Mouse (Mus musculus) cerebellum, adult 9-11 months (tissue): Measurements from ENCODE around the gene St6galnac6.
A peak's percentile ranks its signal among the peaks of the same experiment; 100 is the strongest.

ENCODE experiments used
- DNase-seq: peaks from one replicate; pipeline ENCODE4 v3.0.0; 2022

St6galnac6 gene

DNA sequence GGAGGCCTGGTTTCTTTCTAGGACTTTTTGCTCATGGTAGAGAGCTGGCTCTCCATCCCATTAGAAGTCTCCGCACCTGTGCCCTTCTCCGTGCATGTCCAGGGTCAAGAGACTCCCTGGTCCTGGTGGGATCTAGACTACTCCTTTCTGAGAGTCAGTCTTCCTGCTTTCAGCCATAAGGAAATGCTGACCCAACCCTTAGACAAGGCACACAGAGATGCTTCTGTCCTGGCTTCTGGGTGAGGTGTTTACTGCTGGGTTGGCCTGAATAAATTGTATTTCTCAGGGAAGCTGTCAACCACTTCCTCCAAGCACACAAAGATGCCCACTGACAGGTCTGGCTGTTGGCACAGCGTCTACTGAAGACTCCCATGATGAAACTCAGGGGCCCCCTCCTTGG lies at the start of gene St6galnac6:
Gene St6galnac6, plus strand, starts transcription at position 301 of the 400 bp plus-strand sequence.
- no peak for DNase-seq

DNA sequence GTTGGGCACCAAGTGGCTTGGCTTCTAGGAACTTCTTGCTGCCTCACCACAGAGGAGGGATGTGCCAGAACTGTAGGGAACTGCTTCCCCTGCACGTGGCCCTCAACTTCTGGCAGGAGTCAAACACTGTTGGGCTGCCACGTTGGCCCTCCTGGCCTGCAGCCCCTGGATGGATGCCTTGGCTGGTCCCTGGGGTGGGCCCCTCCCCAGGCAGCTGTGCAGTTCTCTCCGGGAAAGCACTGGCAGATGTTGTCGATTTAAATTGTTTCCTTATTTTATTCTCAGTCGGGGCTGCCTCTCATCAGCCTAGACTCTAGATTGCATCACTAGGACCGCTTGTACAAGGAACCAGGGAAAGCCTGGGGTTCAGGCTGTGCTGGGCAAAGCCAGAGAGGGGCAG lies 49.7 kb upstream of the St6galnac6 start:
- peak; percentile 37 for DNase-seq

DNA sequence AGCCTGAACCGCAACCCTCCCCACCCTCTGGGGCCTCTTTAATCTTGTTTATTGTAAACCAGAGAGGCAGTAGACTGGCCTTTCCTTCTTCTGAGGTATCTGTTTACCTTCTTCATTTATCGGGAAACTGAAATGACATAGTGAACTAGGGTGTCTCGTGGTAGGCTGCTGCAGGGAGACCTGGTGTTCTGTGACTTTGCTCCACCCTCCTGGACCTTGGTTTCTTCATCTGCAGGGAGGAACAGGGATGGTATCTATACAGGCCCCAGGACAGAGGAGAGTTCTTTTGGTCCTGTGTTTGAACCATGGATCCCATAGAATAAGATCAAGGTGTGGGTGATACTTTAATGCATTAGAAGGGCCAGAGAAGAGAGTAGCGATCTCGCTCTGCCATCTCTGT lies 48.3 kb upstream of the St6galnac6 start:
- DNase-seq = no peak

DNA sequence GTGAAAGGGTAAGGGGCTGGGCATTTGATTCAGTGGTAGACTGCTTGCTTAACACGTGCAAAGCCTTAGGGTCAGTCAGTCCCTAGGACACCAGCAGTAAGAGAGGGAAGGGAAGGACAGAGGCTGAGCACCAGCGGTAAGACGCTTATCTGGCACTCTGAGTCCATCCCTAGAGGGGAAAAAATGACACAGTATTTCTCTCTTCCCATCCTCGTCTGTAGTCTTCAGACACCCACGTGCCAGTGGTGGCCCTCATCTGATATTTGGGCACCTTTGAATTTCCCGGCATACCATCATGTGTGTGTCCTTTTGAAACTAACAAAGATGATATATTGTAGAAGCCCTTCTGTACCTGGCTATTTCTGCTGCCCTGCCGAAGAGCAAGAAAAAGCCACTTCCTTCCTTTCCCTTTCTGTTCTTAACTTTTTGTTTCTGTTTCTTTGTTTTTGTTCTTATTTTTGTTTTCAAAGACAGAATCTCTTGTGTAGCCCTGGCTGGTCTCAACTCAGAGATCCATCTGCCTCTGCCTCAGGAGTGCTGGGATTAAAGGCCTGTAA lies 45.8 kb upstream of the St6galnac6 start:
- DNase-seq = no peak

DNA sequence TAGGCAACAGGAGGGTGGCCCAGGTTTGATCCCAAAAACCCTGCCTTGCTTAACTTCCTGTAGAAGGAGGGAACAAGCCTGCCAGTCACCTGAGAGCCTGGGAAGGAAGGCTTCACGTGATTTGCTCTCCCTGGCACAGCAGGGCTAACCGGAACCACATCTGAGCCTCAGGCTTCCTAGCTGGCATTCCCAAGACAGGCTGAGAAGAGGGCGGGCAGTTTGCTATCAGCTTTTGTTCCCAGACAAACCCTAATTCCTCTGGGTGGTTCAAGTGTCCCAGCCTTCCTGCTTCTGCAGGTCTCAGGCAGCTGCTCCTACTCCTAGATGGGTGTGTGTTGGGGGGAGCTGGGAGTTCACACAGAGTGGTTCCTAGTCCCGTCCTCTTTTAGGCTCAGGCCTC lies 44.0 kb upstream of the St6galnac6 start:
- DNase-seq = no peak

DNA sequence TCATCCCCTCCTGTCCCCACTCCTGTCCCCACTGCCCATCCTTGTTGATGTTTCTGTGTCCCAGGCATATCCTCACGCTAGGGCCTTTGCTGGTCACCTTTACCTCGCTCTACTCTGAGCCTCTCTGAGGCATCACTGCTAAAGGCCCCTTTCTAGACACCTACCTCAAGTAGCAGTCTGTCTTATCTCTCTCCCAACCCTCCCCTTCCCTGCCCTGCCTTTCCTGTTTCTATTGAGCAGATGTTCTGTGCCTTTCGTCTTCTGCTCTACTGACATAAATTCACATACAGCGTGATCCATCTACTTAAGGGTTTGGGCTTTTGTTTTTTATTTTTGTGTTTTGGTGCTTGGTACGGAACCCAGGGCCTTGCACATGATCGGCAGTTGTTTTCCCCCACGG lies 43.5 kb upstream of the St6galnac6 start:
- no peak for DNase-seq

DNA sequence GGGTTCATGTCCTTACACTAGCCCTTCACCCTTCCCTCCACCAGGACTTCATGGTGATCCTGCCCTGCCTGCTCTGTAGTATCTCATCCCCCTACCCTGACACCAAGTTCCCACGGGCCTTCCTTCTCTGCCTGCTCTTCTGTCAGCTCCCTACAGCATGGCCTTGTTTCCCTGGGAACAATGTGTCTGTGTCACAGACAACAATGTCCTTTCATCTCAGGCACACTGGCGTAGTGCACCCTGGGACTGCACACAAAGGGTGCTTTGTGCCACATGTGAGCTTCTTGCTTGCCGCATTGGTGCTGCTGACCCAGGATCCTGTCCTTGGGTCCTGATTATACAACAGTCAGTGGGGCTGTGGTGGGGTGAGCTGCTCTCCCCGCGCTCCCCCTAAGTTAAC lies 39.9 kb upstream of the St6galnac6 start:
- DNase-seq = peak; percentile 50

DNA sequence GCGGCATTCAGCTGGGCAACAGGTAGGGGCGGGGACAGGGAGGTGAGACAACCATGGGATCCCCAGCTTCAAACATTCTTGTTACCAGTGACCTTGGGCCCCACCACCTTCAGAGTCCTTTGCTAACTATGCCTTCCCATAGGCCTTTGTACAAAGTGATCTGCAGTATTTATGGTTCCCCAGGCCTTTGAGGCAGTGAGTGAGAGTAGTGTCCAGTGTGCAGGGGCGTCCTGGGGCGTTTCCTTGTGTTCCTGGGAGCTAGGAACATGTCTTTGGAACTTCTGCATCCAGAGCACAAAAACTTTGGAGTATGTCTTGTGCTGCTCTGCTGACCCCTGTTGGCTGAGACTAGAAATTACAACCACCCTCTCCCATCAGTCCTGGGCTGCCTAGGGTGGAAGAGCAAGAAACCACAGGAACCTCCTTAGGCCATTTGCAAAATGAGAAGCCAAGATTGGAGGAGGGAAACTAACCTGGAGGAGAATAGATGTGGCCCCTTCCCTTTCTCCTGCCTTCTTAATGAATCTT lies 32.9 kb upstream of the St6galnac6 start:
- peak; percentile 74 for DNase-seq

DNA sequence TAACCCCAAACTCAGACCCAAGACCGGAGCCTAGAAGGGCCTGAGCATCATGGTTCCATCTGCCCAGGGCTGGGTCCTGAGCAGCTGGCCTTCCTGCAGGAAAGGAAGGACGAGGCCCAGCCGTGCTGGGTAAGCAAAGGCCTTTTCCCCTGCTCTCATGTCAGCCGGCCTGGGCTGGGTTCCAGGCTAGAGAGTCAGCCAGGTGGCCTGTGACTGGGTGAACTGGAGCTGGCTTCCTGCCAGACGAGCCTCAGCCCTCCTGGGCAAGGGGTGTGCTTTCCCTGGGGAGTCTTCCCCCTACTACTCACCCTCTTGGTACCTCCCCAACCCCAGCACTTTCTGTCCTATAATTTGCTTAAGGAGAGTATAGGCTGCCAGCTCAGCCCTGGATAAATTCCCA lies 31.4 kb upstream of the St6galnac6 start:
- DNase-seq = peak; percentile 72

DNA sequence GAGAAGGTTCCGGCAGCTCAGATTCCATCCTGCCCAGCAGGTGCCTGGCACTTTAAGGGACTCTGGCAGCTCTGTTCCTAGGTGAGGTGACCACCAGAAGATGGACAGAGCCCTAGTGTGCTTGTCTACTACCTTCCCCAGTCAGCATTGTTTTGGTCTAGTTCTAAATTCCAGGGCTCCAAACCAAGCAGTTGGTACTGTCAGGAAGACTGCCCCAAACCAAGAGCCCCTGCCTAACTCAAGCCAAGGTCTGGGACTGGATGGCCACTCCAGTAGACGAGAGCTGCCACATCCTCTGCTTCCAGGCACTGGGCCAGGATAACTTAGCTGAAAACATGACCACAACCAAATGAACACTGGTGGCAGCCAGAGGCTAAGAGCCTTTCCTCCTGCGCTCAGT lies 30.6 kb upstream of the St6galnac6 start:
- peak; percentile 58 for DNase-seq

DNA sequence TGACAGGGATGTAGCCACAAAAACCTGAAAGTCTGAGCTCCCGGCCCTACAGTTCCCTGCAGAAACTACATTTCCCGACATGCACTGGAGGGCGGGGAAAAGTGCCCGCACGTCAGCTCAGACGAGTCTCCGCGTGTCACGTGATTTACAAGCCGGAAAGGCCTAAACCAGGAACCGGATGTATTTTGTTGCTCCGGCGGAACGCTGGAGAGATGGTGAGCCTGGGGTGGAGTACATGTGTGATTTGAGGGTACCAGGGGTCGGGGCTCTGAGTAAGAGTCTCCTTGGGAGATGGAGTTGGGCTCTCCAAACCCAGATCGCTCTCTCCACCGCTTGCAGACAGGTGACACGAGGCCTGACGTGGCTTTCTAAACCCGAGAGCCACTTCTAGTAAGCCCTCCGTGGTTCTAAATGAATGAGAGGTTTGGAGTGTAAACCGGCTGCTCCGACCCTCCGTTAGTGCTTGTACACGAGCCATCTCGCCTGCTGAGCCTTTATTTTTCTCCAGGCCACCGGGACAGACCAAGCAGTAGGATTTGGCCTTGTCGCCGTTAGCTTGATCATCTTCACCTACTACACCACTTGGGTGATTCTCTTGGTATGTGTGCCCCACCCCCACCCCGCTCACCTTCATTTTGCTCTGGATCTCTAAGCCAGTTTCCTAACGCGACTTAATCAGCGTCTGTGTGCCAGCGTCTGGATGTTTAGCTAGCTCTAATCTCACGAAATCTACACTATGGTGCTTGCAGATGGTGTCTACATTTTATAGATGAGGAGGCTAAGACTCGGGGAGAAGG lies 28.6 kb upstream of the St6galnac6 start, which contains the start of gene Dpm2:
Gene Dpm2, plus strand, starts transcription at position 161 of the 797 bp plus-strand sequence.
- DNase-seq = peak; percentile 92

DNA sequence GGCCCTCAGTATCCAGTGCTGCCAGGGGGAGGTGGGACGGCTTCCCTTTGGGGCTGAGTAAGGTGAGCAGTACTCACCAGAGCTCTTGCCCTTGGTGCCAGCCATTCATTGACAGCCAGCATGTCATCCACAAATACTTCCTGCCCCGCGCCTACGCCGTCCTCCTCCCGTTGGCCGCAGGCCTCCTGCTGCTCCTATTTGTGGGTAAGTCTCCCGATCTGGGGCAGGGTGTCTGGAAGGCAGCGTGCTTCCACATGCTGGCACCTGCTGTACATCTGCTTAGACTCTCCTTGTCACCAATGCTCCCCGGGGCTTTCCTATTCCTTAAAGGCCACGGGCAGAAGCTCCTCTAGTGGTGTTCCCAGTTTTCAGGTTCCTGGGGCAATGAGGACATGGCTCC lies 27.3 kb upstream of the St6galnac6 start:
- DNase-seq = peak; percentile 57

DNA sequence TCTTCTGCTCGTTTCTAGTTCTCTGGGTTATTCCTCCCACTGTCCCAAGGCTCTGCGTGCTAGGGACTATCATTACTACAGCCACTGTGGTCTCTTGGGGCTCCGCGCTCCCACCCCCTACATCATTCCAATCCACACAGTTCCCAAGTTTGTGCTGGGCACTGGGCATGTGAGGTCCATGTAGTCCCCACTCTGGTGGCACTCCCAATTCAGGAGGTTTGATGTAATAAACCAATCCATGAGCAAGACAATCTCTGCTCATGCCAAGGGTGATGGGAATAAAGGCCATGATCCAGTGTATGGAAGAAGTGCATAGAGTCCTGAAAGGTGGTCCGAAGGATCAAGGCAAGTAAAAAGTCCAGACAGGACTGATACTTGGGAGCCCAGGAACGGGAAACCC lies 25.0 kb upstream of the St6galnac6 start, which contains the start of gene Pip5kl1:
Gene Pip5kl1, plus strand, starts transcription at position 301 of the 400 bp plus-strand sequence.
- DNase-seq = no peak

DNA sequence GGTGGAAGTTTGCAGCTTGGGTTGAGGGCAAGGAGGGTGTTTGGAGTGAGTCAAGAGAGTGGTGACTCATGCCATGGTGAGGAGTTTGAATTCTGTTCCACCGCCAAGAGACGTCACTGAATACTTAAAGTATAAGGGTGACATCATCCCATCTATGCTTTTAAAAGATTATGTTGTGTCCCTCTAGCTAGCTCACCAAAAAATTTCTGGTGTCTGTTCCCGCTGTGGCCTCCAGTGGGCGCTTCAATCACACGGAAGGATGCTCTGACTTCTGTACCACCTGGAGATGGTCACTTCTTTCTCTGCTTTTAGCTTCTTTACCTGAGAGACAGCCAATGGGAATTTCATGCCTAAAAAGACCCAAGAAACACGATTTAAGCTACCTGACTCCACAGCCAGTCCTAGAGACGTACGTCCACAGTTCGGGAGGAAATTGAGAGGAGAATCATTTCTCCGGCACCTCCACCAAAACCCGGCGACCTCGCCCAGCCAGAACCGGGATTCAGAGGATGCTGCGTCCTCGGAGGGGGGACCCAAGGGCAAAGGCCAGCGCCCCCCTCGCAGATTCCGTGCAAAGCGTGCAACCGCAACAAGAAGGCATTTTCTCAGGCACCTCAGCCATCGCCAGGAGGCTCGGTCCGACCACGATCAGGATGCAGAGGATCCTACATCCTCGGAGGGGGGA lies 24.5 kb upstream of the St6galnac6 start:
- DNase-seq = peak; percentile 80

DNA sequence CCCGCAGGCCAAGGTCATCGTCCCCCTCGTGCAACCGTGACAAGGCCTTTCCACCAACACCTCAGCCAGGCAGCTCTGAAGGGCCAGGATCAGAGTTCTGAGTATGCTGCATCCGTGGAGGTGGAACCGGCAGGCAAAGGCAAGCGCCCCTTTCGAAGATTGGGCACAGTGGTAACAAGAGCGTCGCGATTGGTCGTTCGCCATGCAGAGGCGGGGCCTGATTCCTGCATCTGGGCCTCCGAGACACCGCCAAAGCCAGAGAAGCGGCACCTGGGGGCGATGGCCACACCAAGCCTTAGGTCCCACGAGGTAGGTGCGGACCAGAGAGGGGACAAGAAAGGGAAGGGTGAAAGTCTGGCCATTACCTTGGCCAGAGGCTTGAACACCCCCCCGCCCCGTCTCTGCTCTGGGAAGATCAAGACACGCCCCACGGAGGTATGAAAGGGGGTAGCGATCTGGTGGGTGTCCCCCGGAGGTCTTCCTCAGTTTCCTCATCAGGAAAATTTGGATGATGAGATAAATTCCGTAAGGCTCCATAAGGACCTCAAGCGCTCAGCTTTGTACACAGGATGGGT lies 23.8 kb upstream of the St6galnac6 start, which contains the start of gene 9430097D07Rik:
Gene 9430097D07Rik, minus strand, starts transcription at position 99 of the 575 bp plus-strand sequence.
- DNase-seq = peak; percentile 84

DNA sequence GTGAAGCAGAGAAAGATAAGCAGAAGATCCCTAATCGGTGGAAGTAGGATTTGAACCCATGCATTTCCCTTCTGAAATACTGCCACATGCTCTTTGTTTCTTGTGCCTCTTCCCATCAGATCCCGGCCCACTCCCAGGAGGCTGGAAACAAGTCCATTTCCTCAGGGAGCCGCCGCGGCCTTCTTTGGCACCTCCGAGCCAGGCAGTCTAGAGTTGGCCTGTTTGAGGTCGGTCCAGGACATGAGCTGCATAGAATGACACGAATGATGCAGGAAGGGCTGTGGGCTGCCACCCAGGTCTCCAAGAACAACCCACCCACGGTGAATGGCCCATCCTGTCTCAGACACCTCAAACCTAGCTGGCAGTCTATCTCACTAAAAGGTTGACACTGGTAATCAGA lies 23.0 kb upstream of the St6galnac6 start:
- DNase-seq = peak; percentile 50

DNA sequence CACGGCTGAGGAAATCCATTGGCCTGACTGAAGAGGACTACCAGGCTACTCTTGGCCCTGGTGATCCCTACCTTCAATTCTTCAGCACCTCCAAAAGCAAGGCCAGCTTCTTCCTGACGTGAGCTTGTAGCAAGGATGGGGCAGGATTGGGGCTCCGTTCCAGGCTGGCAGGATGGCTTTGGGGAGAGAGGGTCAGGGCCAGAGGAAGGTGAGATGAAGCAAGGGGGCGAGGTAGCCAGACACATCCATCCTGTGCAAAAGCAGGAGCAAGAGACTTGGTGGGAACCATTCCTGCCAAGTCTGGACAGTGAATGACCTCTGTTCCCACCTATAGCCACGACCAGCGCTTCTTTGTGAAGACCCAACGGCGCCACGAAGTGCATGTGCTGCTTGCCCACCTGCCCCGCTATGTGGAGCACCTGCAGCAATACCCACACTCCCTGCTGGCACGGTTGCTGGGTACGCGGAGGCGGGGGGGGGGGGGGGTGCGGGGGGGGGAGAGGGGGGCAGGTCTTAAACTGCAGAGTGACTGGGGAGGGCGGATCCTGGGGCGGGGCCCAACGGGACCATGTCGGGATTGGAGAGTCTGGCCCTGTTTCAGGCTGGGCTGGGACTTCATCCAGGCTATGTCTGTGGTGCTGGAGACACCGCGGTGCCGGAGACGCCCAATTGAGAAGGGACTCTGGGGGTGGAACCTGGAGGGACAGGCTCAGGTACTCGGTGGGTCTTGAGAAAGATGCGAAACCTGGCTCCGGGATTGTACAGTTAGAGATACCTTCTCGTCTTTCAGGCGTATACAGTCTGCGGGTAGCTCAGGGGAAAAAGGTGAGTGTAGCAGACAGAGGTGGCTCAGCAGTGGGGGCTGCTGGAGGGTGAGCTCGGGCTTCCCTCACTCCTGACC lies 21.1 kb upstream of the St6galnac6 start:
- peak; percentile 71 for DNase-seq

DNA sequence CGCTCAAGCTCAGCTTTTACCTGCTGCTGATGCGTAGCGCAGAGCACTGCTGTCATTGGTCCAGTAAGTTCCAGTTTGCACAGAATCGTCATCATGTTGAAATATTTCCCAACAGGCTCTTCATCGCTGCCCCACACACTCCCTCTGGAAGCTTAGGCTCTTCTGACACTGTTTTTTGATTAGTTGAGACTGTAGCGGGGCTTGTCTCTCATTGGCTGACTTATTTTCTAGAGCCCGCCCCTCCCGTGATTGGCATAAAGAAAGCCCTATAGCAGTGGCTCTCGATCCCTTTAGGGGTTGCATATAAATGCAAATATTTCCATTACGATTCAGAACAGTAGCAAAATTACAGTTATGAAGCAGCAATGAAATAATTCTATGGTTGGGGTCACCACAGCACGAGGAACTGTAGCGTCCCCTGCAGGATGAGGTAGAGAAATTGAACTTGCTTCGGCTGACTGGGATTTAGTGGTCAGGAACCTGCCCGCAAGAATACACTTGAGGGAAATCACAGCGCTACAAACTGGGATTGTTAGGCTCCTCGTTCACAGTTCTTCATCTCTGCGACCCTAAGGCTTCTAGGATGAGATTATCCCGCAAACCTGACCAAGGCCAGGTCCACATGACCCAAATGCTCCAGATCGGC lies 17.9 kb upstream of the St6galnac6 start:
- DNase-seq = peak; percentile 78

DNA sequence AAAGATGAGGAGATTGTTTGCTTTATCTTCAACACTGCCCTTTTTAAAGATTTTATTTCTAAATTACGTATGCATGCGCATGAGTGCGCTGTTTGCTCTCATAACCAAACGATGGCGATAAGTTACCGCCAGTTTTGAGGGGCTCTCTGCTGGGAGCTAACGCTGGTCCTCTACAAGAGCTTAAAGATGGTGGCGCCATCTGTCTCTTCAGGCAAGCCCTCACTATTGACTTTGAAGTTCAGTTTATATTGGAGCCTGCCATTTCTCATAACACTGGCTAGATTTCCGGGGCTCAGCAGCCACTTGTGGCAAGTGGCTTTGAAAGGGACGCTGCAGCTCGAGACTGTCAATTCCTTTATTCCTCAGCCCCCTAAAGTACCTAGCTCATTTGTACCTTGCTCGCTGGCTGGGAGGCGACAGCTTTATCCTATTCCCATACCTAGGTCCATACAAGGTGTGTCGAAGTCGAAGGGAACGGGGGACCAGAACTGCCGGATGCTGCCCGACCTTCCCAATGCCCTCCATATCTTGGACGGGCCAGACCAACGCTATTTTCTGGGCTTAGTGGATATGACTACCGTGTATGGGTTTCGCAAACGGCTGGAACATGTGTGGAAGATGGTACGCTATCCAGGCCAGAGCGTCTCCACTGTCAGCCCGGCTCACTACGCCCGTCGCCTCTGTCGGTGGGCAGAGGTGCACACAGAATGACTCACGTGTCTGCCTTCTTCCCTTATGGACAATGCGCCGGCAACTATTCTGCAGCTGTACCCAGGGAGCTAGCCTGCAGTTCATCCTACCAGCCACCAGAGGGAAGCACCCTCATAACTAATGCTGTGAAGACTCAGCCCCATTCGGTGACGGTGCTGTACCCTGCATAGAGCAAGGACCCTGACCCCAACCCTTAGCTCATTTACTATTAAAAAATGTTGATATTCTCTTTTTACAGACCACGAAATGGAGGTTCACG lies 16.4 kb upstream of the St6galnac6 start:
- DNase-seq = peak; percentile 86

DNA sequence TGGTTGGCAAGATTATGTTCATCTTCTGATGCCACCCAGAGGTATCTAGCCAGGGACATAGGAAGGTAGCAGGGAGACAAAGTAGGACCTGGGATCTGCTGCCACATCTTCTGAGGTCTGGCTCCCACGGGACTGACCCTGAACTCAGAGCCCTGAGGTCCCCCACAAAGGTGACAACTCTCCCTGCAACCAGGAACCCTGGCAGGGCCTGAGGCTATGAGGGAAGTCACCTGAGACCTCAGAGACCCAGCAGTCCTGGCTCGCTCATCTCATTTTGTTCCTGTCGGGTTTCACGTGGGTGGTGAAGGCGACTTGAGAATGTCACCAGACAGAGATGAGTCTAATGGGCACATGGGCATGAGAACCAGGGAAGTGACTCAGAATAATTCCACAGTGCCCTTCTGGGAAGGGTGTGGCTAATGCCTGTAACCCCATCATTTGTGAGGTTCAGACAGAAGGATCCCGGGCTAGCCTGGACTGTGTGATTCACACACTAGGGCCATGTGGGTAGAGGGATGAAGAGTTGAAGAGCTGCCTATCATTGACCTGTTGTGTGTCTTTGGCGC lies 14.3 kb upstream of the St6galnac6 start:
- peak; percentile 62 for DNase-seq
